In genomic region chr9:77546010-77546409, GRCm38 (mm10) we compare ENCODE assay signal across 9 mouse cellular contexts. TPM values are rescaled to one million over a fixed set of nuclear protein-coding genes. Genes with fewer than 3 reads are reported as not detected.
DNase-seq lines count a peak whose midpoint lies in the region; ATAC-seq and TF ChIP-seq lines count a peak whose summit lies in the region.
"Had no signal": no experiment of that assay in that cellular context is flagged by ENCODE, and none has a peak within 500 bp of the region (broad histone marks: within the 10 kb centered on the region; RNA-seq: fewer than 3 reads in every experiment).

No protein-coding gene starts in this region.

- no peak overlapping the region for H3K4me2 ChIP-seq in midbrain, postnatal 0 days (ENCODE audit: low read depth, low read length, poor library complexity, severe bottlenecking)
- no peak overlapping the region for H3K4me2 ChIP-seq in midbrain, embryonic 15.5 days
- 0 out of 2 replicates have a peak overlapping the region, but pooled peaks have one; percentile 97 for H3K4me2 ChIP-seq in embryonic facial prominence, embryonic 15.5 days (replicated peaks)

- 0 out of 2 replicates have a peak, but pooled peaks have one; percentile 12 for TF ChIP-seq CTCF in midbrain, postnatal 0 days (IDR thresholded peaks at IDR 0.05)

- no peak for DNase-seq in midbrain, postnatal 0 days (ENCODE audit: low spot score)
- peak; percentile 61 to 71 for DNase-seq in kidney, postnatal 25 days
- no peak for DNase-seq in right cerebral cortex, postnatal 25 days
- no peak for DNase-seq in spleen, postnatal 14 days (ENCODE audit: low spot score in 2 of 2)
- no peak for DNase-seq in adrenal gland, postnatal 25 days
- DNase-seq: cerebellum, postnatal 25 days; layer of hippocampus, postnatal 36 days had no signal

- H3K4me3 ChIP-seq in midbrain, postnatal 0 days (ENCODE audit: low read depth, low read length) = no peak overlapping the region
- no peak overlapping the region for H3K4me3 ChIP-seq in midbrain, embryonic 15.5 days
- H3K4me3 ChIP-seq in embryonic facial prominence, embryonic 15.5 days (replicated peaks) = no peak overlapping the region

- 57% methylated on average over 3 of the region's 3 CpGs for WGBS in midbrain, postnatal 0 days
- WGBS in midbrain, embryonic 15.5 days = 57% methylated on average over 3 of the region's 3 CpGs
- WGBS in embryonic facial prominence, embryonic 15.5 days = 45% methylated on average over 3 of the region's 3 CpGs

- H3K27ac ChIP-seq in midbrain, postnatal 0 days (ENCODE audit: low read depth, low read length) = no peak overlapping the region
- H3K27ac ChIP-seq in midbrain, embryonic 15.5 days = no peak overlapping the region
- no peak overlapping the region for H3K27ac ChIP-seq in embryonic facial prominence, embryonic 15.5 days (replicated peaks)

- 0 out of 2 replicates have a peak, but pooled peaks cover 3% of the 10 kb centered on the region for H3K4me1 ChIP-seq in midbrain, postnatal 0 days (ENCODE audit: insufficient read depth, low read length)
- peaks cover 18% of the 10 kb centered on the region for H3K4me1 ChIP-seq in midbrain, embryonic 15.5 days
- peaks cover 25% of the 10 kb centered on the region for H3K4me1 ChIP-seq in embryonic facial prominence, embryonic 15.5 days

- H3K36me3 ChIP-seq in midbrain, postnatal 0 days (ENCODE audit: insufficient read depth, low read length) = no peaks in the 10 kb centered on the region
- no peaks in the 10 kb centered on the region for H3K36me3 ChIP-seq in midbrain, embryonic 15.5 days (replicated peaks)
- H3K36me3 ChIP-seq in embryonic facial prominence, embryonic 15.5 days = no peaks in the 10 kb centered on the region

- H3K9me3 ChIP-seq in midbrain, postnatal 0 days (ENCODE audit: low read length) = no peaks in the 10 kb centered on the region
- no peaks in the 10 kb centered on the region for H3K9me3 ChIP-seq in midbrain, embryonic 15.5 days
- no peaks in the 10 kb centered on the region for H3K9me3 ChIP-seq in embryonic facial prominence, embryonic 15.5 days (replicated peaks)

- no peak for ATAC-seq in midbrain, postnatal 0 days (ENCODE audit: low FRiP score)
- ATAC-seq in midbrain, embryonic 15.5 days (replicated peaks) = no peak
- no peak for ATAC-seq in embryonic facial prominence, embryonic 15.5 days (ENCODE audit: insufficient number of reproducible peaks, low FRiP score, low TSS enrichment, low read depth)

- H3K9ac ChIP-seq in midbrain, postnatal 0 days (replicated peaks; ENCODE audit: low read length, poor library complexity, severe bottlenecking) = no peak overlapping the region
- no peak overlapping the region for H3K9ac ChIP-seq in midbrain, embryonic 15.5 days
- H3K9ac ChIP-seq in embryonic facial prominence, embryonic 15.5 days = no peak overlapping the region

- H3K27me3 ChIP-seq in midbrain, postnatal 0 days (ENCODE audit: insufficient read depth, low read length) = peaks cover 4% of the 10 kb centered on the region; the same call in 1 of the 2 replicates
- H3K27me3 ChIP-seq in midbrain, embryonic 15.5 days (replicated peaks) = 0 out of 2 replicates have a peak, but pooled peaks cover 3% of the 10 kb centered on the region
- no peaks in the 10 kb centered on the region for H3K27me3 ChIP-seq in embryonic facial prominence, embryonic 15.5 days

RNA-seq across cellular contexts. Expression of gene Lrrc1, which starts 1.3 kb away (rescaled TPM):
- 19.1 and 38.6 TPM in 2 replicates for total RNA-seq in midbrain, postnatal 0 days (2014; rRNA removed)
- polyA plus RNA-seq in midbrain, postnatal 0 days (2015; fragmentation: Nextera tagmentation; extraction: Ambion mirVana) = 4.2 and 4.6 TPM in 2 replicates
- polyA plus RNA-seq in midbrain, embryonic 15.5 days (2015; fragmentation: Nextera tagmentation; extraction: Ambion mirVana) = 5.2 and 6.6 TPM in 2 replicates
- polyA plus RNA-seq in embryonic facial prominence, embryonic 15.5 days (2015; fragmentation: Nextera tagmentation; extraction: Ambion mirVana) = 17.5 and 19.5 TPM in 2 replicates
- 12.8 and 15.4 TPM in 2 replicates for total RNA-seq in adrenal gland, postnatal 25 days (2021)

Comparison
In these comparisons a context has a peak if more than half of its experiments do, and no peak if none do; other contexts are left out.
1. DNase-seq: peak in kidney, postnatal 25 days (2 of 2); none in midbrain, postnatal 0 days (single experiment), right cerebral cortex, postnatal 25 days (single experiment), spleen, postnatal 14 days (0 of 2) and adrenal gland, postnatal 25 days (single experiment).